Mouse (Mus musculus): ENCODE measurements around the gene Lyve1.

Lyve1 gene

GRCm38 (mm10) chr7:110851541-110852203 lies 11.4 kb downstream of the Lyve1 start:
- no peak for DNase-seq

GRCm38 (mm10) chr7:110848371-110848770 lies 14.7 kb downstream of the Lyve1 start:
- DNase-seq = no peak

DNA sequence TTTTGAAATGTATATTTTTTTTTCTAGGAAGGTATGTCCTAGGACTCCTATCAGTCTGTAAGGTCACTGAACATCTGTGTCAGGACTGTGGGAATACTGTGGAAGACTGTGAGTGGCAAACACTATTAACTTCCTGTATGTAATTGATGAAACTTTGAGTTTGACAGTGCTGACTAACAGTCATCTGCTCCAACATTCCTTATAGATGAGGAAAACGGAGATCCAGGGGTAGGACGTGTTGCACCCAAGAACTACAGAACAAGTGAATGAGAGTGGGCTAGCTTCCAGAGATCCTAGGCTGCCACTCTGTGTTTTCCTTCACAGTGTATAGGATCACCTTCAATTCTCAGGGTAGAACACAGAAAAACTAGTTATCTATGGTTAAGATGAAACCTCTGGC lies 15.7 kb downstream of the Lyve1 start:
- no peak for DNase-seq

- peak; percentile 92 to 94 for DNase-seq
These were observed 18.8 kb downstream of the Lyve1 start, which contains the start of gene Rnf141 for GRCm38 (mm10) chr7:110843916-110844874. TSS of gene Rnf141 (minus strand) at chr7:110844457.

GRCm38 (mm10) chr7:110840332-110840731 lies 22.7 kb downstream of the Lyve1 start:
- DNase-seq = no peak

GRCm38 (mm10) chr7:110834522-110834921 lies 28.5 kb downstream of the Lyve1 start:
- DNase-seq = no peak

DNA sequence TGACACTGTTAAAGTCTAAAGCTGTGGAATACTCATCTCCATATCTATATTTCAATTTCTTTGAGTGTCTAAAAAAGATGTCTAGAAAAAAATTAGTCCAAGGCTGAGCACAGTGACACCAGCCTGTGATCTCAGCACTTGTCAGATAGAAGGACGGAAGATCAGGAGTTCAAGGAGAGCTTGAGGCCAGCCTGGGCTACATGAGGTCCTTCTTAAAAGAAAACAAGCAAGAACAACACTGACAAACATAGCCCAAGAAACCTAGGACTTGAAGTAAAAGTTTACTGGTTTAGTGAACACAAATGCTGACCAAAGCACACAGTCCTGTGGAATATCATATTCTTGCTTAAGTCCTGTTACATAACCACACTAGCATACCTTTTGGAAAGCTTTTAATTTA lies 29.0 kb downstream of the Lyve1 start:
- DNase-seq = no peak

DNA sequence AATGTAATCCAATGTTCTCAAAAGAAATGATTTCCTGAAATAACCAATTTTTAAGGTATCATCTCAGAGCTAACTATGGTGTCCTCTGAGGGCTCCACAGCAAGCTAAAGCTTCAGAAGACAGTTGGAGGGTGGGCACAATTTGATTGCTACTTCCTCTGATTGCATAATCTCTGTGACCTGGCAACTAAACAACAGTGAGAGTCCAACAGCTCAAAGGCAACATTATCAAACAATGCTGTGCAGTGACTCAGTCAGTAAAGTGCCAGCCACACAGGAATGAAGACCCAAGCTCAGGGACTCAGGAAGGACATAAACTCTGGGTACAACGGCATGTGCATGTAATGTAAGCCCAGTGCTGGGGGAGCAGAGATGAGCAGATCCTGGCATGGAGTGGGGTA lies 30.0 kb downstream of the Lyve1 start:
- DNase-seq = no peak

DNA sequence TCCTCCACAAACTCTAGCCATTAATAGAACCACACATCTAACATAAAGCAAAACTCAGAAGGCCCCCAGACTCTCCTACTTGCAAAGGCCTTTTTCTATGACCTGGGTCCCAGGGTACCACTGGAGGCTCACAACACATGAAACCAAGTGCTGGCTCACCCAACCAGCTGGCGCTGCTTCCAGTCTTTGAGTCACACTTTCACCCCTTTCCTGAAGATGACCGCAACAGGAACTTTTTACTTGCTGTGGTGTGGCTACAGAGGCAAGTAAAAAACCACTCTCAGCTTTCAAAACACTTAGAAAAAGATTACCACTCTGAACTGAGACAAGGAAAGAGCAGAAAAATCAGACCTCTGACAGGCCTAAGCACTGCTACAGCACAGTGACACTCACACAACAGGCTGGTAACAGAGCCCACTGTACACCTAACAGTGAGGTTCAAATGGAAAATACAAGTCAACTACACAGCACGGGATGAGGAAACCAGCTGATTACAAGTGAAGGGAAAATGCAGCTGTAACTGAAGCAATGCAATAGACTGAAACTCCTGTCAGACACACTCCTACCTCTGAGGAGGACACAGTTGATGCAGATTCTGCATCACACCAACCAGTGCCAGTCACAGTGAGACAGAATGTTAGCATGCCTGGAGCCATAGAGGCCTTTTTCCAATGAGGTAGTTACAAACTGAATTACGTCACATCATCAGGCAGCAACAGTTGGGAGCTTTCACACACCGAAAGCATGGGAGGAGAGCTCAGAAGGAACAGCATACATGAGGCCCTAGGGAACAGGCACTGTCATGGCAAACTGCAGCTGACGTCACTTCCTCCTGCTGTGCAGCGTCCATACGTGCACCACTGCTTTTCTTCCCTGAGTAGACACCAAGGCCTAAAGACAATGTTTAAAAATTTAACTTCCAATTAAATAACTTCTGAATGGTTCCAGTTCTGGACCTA lies 38.8 kb downstream of the Lyve1 start:
- no peak for DNase-seq

GRCm38 (mm10) chr7:110823593-110823992 lies 39.4 kb downstream of the Lyve1 start:
- DNase-seq = no peak

GRCm38 (mm10) chr7:110823076-110823475 lies 40.0 kb downstream of the Lyve1 start:
- DNase-seq = no peak

- DNase-seq = no peak
These were observed 41.0 kb downstream of the Lyve1 start for GRCm38 (mm10) chr7:110822055-110822454.

DNA sequence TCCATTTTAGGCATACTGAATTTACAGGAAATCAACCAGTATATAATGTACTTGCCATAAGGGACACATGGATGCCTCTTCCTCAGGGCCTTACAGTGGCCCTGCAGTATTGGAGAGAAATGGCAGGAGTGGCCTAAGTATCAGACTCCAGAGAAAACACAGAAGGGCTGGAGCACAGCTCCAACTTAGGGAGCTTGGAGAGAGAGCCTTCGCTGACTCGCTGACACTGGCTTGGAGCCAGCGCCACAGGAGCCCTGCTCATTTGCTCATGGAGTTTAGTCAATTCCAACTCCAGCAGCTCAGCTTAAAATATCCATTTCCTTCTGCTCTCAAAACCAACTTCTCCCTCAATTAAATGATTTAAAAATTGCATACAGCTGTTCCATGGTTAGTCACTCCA lies 41.4 kb downstream of the Lyve1 start:
- peak in 1 of 2 experiments; percentile 33 for DNase-seq

- DNase-seq = peak in 1 of 2 experiments; percentile 29
These were observed 42.0 kb downstream of the Lyve1 start for GRCm38 (mm10) chr7:110821068-110821467.

DNA sequence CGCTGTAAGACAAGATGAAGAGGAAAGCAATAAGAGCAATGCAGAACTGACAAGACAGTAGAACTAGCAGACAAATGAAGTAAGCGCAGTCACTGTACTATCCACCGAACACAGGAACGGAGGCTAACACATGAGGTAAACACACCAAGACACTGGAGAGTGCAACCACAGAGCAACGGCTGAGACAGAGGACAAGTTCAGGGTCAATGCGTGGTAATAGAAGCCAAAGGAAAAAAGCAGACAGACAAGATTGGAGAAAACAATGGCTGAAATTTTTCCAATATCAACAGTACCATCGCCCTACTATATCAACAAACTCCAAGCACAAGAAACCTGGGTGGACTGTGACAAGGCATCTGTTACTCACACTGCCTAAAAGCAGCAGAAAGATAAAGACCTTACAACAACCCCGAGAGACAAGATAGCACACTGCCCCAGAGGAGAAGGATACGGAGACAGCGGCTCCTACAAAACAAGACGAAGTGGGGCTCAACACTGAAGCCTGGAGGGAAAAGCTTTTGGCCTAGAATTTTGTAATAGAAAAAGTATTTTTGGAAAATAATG lies 44.2 kb downstream of the Lyve1 start:
- peak; percentile 17 to 40 for DNase-seq

DNA sequence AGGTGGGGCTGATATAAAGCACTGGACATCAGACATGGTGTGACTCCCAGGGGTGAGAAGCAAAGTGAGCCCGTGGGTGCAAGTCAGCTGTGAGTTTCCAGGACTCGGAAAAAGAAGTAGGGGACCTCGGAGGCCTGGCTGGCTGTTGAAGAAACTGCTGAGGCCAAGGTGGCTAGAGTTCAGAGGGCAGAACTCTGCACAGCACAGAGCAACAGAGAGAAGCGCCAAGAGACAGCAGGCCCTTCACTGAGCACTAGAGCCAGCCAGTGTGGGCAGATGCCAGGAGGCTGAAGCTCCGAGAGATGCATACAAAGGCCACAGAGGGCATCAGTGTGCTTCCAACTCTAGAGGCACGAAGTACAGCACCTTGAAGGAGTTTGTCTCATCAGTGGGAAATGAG lies 44.8 kb downstream of the Lyve1 start:
- DNase-seq = peak in 1 of 2 experiments; percentile 17

DNA sequence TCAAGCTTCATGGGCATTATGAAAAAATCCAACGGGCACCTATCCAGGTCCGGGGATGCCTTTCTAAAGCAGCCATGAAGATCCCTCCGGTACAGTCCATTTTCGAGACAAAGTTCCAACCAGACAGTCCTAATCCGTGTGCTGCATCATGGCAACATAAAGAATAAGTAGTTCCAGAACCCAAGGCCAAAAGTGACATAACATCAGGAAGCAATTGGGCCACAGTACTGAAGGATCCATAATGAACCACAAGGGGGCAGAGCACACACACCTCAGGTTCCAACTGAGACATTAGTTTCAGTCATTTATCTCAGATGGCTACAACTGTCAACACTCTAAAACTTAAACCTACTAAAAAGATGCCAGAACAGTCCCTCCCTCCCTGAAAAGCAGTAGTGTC lies 47.0 kb downstream of the Lyve1 start:
- DNase-seq = peak; percentile 25 to 59

DNA sequence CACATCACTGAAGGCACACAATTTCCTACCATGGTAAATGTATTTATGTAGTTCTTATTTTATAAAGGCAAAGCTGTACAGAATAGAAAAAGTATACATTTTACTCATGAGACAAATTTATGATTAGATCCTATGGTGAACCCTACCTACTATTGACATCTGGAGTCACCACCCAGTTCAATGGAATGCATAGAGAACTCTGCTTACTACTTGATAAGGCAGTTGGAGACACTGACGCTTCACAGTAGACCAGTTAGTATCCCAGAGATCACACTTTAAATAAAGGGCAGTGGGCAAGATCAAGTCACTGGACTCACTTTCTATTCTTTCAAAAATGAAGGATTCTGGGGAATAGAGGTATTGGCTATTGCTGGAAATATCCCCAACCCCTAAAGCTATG lies 49.1 kb downstream of the Lyve1 start:
- no peak for DNase-seq

DNA sequence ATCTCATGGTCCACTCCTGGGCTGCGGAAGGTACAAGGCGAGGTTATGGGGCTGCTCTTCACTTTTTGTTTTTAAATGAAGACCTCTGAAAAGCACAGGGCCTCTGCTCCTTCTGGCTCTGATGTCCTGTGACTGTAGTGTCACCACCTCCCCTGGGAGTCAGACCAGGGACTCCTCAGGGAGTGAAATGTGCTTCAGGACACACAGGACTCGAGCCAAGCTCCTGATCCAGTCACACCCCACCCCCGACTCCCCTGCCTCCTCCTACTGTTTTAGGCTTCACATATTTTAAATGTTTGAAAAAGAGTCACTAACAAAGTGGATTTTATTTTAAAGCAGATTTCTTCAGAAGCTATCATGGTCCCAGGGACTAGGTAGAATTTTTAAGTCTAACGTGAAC lies 51.5 kb downstream of the Lyve1 start:
- peak in 1 of 2 experiments; percentile 5 for DNase-seq

- peak in 1 of 2 experiments; percentile 3 for DNase-seq
These were observed 52.0 kb downstream of the Lyve1 start for GRCm38 (mm10) chr7:110810995-110811394.

DNA sequence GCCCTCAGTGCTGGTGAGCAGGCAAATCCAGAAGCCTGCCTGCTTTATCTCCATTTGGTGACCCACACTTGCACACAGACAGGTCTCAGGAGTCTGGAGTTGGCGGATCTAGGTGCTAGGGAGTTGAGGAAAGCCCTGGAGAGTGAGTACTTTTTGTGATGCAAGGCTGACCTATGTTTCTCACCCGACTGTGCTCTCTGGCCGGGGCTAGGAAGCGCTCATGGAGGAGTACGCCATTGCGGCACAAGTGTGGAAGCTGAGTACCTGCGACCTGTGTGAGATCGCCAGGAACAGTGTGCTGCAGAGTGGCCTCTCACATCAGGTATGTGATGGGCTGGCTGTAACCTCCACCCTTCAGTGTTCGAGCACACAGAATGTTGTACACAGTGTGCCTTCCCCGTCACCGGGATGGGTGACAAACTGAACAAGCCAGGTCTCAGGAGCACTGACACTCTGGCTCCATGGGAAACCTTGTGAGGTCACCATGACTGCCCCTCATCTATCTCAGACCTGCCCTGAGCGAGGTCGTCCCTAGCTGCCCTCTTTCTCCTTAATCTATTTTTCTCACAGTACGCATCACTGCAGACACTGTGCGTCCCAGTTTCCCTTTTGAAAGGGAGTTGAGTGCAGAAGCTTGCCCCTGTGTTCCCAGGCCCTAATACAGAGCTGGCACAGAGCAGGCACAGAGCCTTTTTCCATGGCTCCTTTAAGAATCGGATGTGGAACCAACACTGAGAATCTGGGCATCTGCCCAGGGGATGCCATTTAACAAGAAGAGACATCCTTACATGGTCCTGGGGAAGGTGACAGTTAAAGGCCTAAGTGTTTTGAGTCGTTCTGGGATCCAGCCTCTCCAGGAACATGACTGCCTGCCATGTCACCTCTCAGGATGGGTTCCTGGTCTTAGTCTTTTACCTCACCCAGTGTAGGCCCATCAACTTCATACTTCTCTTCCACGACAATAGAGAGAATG lies 53.2 kb downstream of the Lyve1 start:
- DNase-seq = peak in 1 of 2 experiments; percentile 4

All from lung, adult 18-20 months (tissue).